Mouse (Mus musculus) C2C12 (cell line): ENCODE measurements around the gene Epha3.

Source experiments
- CEBPB ChIP-seq: IDR thresholded peaks from one replicate; pipeline ENCODE4 v1.6.1; 2011; ENCODE audit warnings: low read depth, mild to moderate bottlenecking, control low read depth, moderate library complexity
- CTCF ChIP-seq: IDR thresholded peaks from one replicate; pipeline ENCODE4 v1.5.1; 2011; ENCODE audit not compliant: control insufficient read depth, insufficient read depth, insufficient read length
- MYOD1 ChIP-seq: IDR thresholded peaks from one replicate; pipeline ENCODE4 v1.6.1; 2011; ENCODE audit warnings: low read depth; ENCODE audit not compliant: control insufficient read depth, insufficient read length
- USF1 ChIP-seq: IDR thresholded peaks from one replicate; pipeline ENCODE4 v1.6.1; 2011; ENCODE audit warnings: low read depth, mild to moderate bottlenecking, control low read depth, moderate library complexity

GRCm38 (mm10) chr16:63850297-63850696 lies 13.7 kb downstream of the Epha3 start:
- TF ChIP-seq CTCF (no peak), MYOD1 (no peak), USF1 (no peak), CEBPB (no peak)
